Mouse (Mus musculus) cortical plate, adult 2 months (tissue): ENCODE data around the gene Ncor1.
"Not testable (repeated sequence)": the region's sequence is repeated elsewhere in the genome, so short reads cannot be mapped to it uniquely, and the experiment has no call there.

ENCODE experiments used
- CTCF ChIP-seq: fragments of 200-500 bp; IDR thresholded peaks from 2 replicates; pipeline ENCODE4 v1.5.1; 2011; ENCODE audit warnings: mild to moderate bottlenecking, control low read depth, low read length; ENCODE audit not compliant: insufficient read depth; ENCODE audit errors: extremely low read depth
- POLR2A ChIP-seq: fragments of 200-500 bp; IDR thresholded peaks from 2 replicates; pipeline ENCODE4 v1.6.1; 2011; ENCODE audit warnings: mild to moderate bottlenecking, low read length, control low read depth; ENCODE audit not compliant: insufficient read depth; ENCODE audit errors: extremely low read depth

DNA sequence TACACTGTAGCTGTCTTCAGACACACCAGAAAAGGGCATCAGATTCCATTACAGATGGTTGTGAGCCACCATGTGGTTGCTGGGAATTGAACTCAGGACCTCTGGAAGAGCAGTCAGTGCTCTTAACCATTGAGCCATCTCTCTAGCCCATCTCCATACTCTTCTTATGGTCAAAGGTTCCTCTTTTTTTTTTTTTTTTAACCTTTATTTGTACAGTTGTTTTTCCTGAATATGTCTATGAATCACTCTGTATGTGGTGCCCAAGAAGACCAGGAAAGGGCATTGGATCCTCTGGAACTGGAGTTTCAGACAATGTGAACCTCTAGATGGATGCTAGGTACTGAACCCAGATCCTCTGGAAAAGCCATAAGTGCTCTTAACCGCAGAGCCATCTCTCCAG lies 4.2 kb upstream of the Ncor1 start:
- not testable (repeated sequence) for TF ChIP-seq CTCF, POLR2A
